Mouse (Mus musculus): Measurements from ENCODE around the gene BC051142. TPM values are rescaled to one million over a fixed set of nuclear protein-coding genes. Genes with fewer than 3 reads are reported as not detected.
"Not testable (repeated sequence)": the region's sequence is repeated elsewhere in the genome, so short reads cannot be mapped to it uniquely, and the experiment has no call there.

BC051142 gene
- total and polyA plus RNA-seq, 3 experiments = 1.1 TPM; not detected in 2

GRCm38 (mm10) chr17:34439795-34440194, 41.2 kb downstream of the BC051142 start:
- Histone ChIP-seq H3K4me3 (no peak overlapping the region), H3K79me2 (replicated peaks; ENCODE audit: control insufficient read depth, insufficient read depth, low read length) (no peaks in the 10 kb centered on the region), H3K27ac (no peak overlapping the region), H3K4me1 (ENCODE audit: control insufficient read depth, insufficient read depth, low read length) (peaks cover 5% of the 10 kb centered on the region), H3K36me3 (ENCODE audit: control insufficient read depth, insufficient read depth, low read length) (no peaks in the 10 kb centered on the region), H3K27me3 (ENCODE audit: control insufficient read depth, insufficient read depth, low read length) (no peaks in the 10 kb centered on the region), H3K9ac (ENCODE audit: low read depth, low read length) (no peak overlapping the region)
- DNase-seq = no peak
- TF ChIP-seq CTCF (IDR thresholded peaks at IDR 0.05) = peak; percentile 83
- no peak for TF ChIP-seq EP300 (IDR thresholded peaks at IDR 0.05; ENCODE audit: insufficient read depth, low read depth, low read length)
- intact Hi-C loops (cut with DNase I) = loop anchor here (1.0 to 5.0 kb wide), 2 partner anchors 118 to 180 kb away; no protein-coding TSS in a partner anchor
- 32% methylated on average over 3 of the region's 3 CpGs for WGBS

GRCm38 (mm10) chr17:34441990-34442389, 43.4 kb downstream of the BC051142 start:
- no peak overlapping the region for H3K9ac ChIP-seq (ENCODE audit: low read depth, low read length)
- H3K4me1 ChIP-seq (ENCODE audit: control insufficient read depth, insufficient read depth, low read length) = peaks cover 5% of the 10 kb centered on the region
- no peak overlapping the region for H3K4me3 ChIP-seq
- no peak for DNase-seq
- no peaks in the 10 kb centered on the region for H3K79me2 ChIP-seq (replicated peaks; ENCODE audit: control insufficient read depth, insufficient read depth, low read length)
- intact Hi-C loops (cut with DNase I) = no loop called here
- 83% methylated on average over 7 of the region's 7 CpGs for WGBS
- no peak for TF ChIP-seq EP300 (IDR thresholded peaks at IDR 0.05; ENCODE audit: insufficient read depth, low read depth, low read length)
- TF ChIP-seq CTCF (IDR thresholded peaks at IDR 0.05) = no peak
- no peak for TF ChIP-seq POLR2A (IDR thresholded peaks at IDR 0.05; ENCODE audit: insufficient read depth, low read depth, low read length)
- H3K27ac ChIP-seq = no peak overlapping the region
- no peaks in the 10 kb centered on the region for H3K27me3 ChIP-seq (ENCODE audit: control insufficient read depth, insufficient read depth, low read length)
- no peaks in the 10 kb centered on the region for H3K36me3 ChIP-seq (ENCODE audit: control insufficient read depth, insufficient read depth, low read length)

- Histone ChIP-seq H3K27me3 (ENCODE audit: control insufficient read depth, insufficient read depth, low read length) (no peaks in the 10 kb centered on the region), H3K4me1 (ENCODE audit: control insufficient read depth, insufficient read depth, low read length) (no peaks in the 10 kb centered on the region), H3K36me3 (ENCODE audit: control insufficient read depth, insufficient read depth, low read length) (no peaks in the 10 kb centered on the region), H3K4me3 (no peak overlapping the region), H3K9ac (ENCODE audit: low read depth, low read length) (no peak overlapping the region), H3K27ac (no peak overlapping the region), H3K79me2 (replicated peaks; ENCODE audit: control insufficient read depth, insufficient read depth, low read length) (no peaks in the 10 kb centered on the region)
- intact Hi-C loops (cut with DNase I) = no loop called here
- no peak for DNase-seq
- 29% methylated on average over 6 of the region's 6 CpGs for WGBS
- TF ChIP-seq CTCF (IDR thresholded peaks at IDR 0.05) (no peak), EP300 (IDR thresholded peaks at IDR 0.05; ENCODE audit: insufficient read depth, low read depth, low read length) (no peak), POLR2A (IDR thresholded peaks at IDR 0.05; ENCODE audit: insufficient read depth, low read depth, low read length) (no peak)
Measured at GRCm38 (mm10) chr17:34448473-34449041, 49.9 kb downstream of the BC051142 start.

DNA sequence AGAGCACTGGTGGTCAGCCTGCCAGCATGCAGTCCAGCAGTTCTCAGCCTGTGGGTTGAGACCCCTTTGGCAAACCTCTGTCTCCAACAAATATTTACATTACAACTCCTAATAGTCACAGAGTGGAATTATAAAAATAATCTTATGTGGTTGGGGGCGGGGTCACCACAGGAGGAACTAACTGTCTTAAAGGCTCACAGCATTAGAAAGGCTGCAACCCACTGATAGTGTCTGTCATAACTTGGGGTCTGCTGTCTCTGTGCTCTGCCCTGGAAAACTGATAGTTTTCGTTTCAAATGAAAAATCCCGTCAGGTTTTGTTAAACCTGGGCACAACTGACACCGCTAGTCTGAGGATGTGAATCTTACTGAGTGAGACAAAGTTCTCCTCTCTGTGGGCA, 59.0 kb downstream of the BC051142 start:
- Histone ChIP-seq H3K4me3 (no peak overlapping the region), H3K27ac (no peak overlapping the region), H3K36me3 (ENCODE audit: control insufficient read depth, insufficient read depth, low read length) (no peaks in the 10 kb centered on the region), H3K79me2 (replicated peaks; ENCODE audit: control insufficient read depth, insufficient read depth, low read length) (no peaks in the 10 kb centered on the region), H3K4me1 (ENCODE audit: control insufficient read depth, insufficient read depth, low read length) (no peaks in the 10 kb centered on the region), H3K27me3 (ENCODE audit: control insufficient read depth, insufficient read depth, low read length) (0 out of 2 replicates have a peak, but pooled peaks cover 3% of the 10 kb centered on the region), H3K9ac (ENCODE audit: low read depth, low read length) (no peak overlapping the region)
- TF ChIP-seq EP300 (IDR thresholded peaks at IDR 0.05; ENCODE audit: insufficient read depth, low read depth, low read length) (no peak), CTCF (IDR thresholded peaks at IDR 0.05) (no peak), POLR2A (IDR thresholded peaks at IDR 0.05; ENCODE audit: insufficient read depth, low read depth, low read length) (no peak)
- intact Hi-C loops (cut with DNase I) = no loop called here
- no peak for DNase-seq
- 67% methylated on average over 4 of the region's 4 CpGs for WGBS

- DNase-seq = no peak
- intact Hi-C loops (cut with DNase I) = no loop called here
- Histone ChIP-seq H3K36me3 (ENCODE audit: control insufficient read depth, insufficient read depth, low read length) (no peaks in the 10 kb centered on the region), H3K27ac (no peak overlapping the region), H3K79me2 (replicated peaks; ENCODE audit: control insufficient read depth, insufficient read depth, low read length) (no peaks in the 10 kb centered on the region), H3K4me1 (ENCODE audit: control insufficient read depth, insufficient read depth, low read length) (no peaks in the 10 kb centered on the region), H3K9ac (ENCODE audit: low read depth, low read length) (no peak overlapping the region), H3K27me3 (ENCODE audit: control insufficient read depth, insufficient read depth, low read length) (0 out of 2 replicates have a peak, but pooled peaks cover 3% of the 10 kb centered on the region), H3K4me3 (no peak overlapping the region)
- TF ChIP-seq CTCF (IDR thresholded peaks at IDR 0.05) = no peak
- WGBS = 75% methylated on average over 3 of the region's 3 CpGs
Measured at GRCm38 (mm10) chr17:34459255-34459654, 60.6 kb downstream of the BC051142 start.

DNA sequence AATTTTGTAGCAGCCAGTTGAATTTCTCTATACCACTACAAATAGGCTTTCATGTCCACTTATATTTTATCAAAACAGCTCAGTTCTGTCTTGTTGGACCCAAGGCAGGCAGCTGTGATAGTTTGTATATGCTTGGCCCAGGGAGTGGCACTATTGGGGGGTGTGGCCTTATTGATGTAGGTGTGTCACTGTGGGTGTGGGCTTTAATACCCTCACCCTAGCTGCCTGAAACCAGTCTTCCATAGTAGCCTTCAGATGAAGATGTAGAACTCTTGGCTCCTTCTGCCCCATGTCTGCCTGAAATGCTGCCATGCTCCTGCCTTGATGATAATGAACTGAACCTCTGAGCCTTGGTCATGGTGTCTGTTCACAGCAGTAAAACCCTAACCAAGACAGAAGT, 67.3 kb downstream of the BC051142 start:
- intact Hi-C loops (cut with DNase I); H3K27ac ChIP-seq; H3K79me2 ChIP-seq (replicated peaks; ENCODE audit: control insufficient read depth, insufficient read depth, low read length); H3K36me3 ChIP-seq (ENCODE audit: control insufficient read depth, insufficient read depth, low read length); H3K27me3 ChIP-seq (ENCODE audit: control insufficient read depth, insufficient read depth, low read length); H3K4me3 ChIP-seq; H3K4me1 ChIP-seq (ENCODE audit: control insufficient read depth, insufficient read depth, low read length); H3K9ac ChIP-seq (ENCODE audit: low read depth, low read length); DNase-seq: not testable (repeated sequence)

Measured in heart, adult 2 months (tissue).